29 mouse cellular contexts compared by ENCODE assay signal in the genomic region with DNA sequence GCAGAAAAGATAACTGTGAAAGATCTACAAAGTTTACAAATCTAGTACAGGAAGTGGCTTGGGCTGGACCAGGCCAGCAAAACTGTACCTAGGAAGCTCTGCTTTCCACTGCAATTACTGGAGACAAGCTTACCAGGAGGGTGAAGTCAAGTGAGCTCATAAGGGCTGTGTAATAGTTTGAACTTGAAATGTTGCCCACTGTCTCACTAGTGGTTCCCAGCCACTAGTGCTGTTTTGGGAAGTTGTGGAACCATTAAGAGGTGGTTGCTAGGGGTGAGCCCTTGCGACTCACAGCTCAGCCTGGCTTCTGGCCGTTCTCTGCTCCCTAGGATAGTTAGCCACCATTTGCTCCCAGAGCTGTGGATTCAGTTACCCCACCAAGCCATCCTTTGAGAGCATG.
"Had no signal": no experiment of that assay in that cellular context is flagged by ENCODE, and none has a peak within 500 bp of the region (broad histone marks: within the 10 kb centered on the region; RNA-seq: fewer than 3 reads in every experiment).

No protein-coding gene starts in this region.

- H3K36me3 ChIP-seq: heart, embryonic 15.5 days; hindbrain, embryonic 10.5 days; hindbrain, embryonic 12.5 days; intestine, embryonic 15.5 days; limb, embryonic 10.5 days; limb, embryonic 12.5 days; liver, embryonic 13.5 days; liver, embryonic 15.5 days had no signal

- H3K9ac ChIP-seq: heart, embryonic 13.5 days; heart, embryonic 15.5 days; hindbrain, embryonic 12.5 days; hindbrain, embryonic 14.5 days; intestine, embryonic 15.5 days; limb, embryonic 12.5 days; liver, embryonic 13.5 days; liver, embryonic 15.5 days had no signal

- ATAC-seq: hindbrain, embryonic 16.5 days; inflammation-experienced regulatory T-cells, adult 6 months; intestine, embryonic 15.5 days; intestine, postnatal 0 days had no signal

- H3K27me3 ChIP-seq: heart, embryonic 13.5 days; heart, embryonic 15.5 days; hindbrain, embryonic 12.5 days; intestine, embryonic 15.5 days; limb, embryonic 12.5 days; liver, embryonic 13.5 days; liver, embryonic 15.5 days had no signal

- H3K9me3 ChIP-seq: heart, embryonic 13.5 days; heart, embryonic 15.5 days; hindbrain, embryonic 10.5 days; hindbrain, embryonic 12.5 days; intestine, embryonic 15.5 days; limb, embryonic 10.5 days; limb, embryonic 12.5 days; liver, embryonic 13.5 days; liver, embryonic 15.5 days had no signal

- H3K4me3 ChIP-seq: gastrocnemius, adult 2 months; heart, embryonic 13.5 days; heart, embryonic 15.5 days; hindbrain, embryonic 10.5 days; hindbrain, embryonic 12.5 days; intestine, embryonic 15.5 days; layer of hippocampus, adult 2 months; left cerebral cortex, adult 2 months; limb, embryonic 10.5 days; limb, embryonic 12.5 days; liver, embryonic 13.5 days; liver, embryonic 15.5 days had no signal

- H3K4me1 ChIP-seq: heart, embryonic 15.5 days; hindbrain, embryonic 10.5 days; hindbrain, embryonic 12.5 days; intestine, embryonic 15.5 days; limb, embryonic 10.5 days; limb, embryonic 12.5 days; liver, embryonic 13.5 days; liver, embryonic 15.5 days had no signal

- H3K27ac ChIP-seq: gastrocnemius, adult 2 months; heart, embryonic 13.5 days; heart, embryonic 15.5 days; hindbrain, embryonic 10.5 days; hindbrain, embryonic 12.5 days; hindbrain, embryonic 14.5 days; intestine, embryonic 15.5 days; layer of hippocampus, adult 2 months; left cerebral cortex, adult 2 months; limb, embryonic 10.5 days; limb, embryonic 12.5 days; liver, embryonic 13.5 days; liver, embryonic 15.5 days had no signal

- DNase-seq: gastrocnemius, adult 2 months; gastrocnemius, postnatal 10 days; gastrocnemius, postnatal 36 days; heart, adult 18-20 months; heart, postnatal 14 days; heart, postnatal 36 days; kidney, adult 18-20 months; kidney, adult 8-10 months; kidney, postnatal 10 days; kidney, postnatal 25 days; kidney, postnatal 4 days; liver; liver, embryonic 13.5 days had no signal

- H3K4me2 ChIP-seq: heart, embryonic 11.5 days; heart, embryonic 13.5 days; heart, embryonic 15.5 days; hindbrain, embryonic 12.5 days; hindbrain, embryonic 14.5 days; intestine, embryonic 15.5 days; limb, embryonic 12.5 days; liver, embryonic 11.5 days; liver, embryonic 13.5 days; liver, embryonic 15.5 days had no signal
